18 mouse cellular contexts compared by ENCODE assay signal in genomic region chr14:60427896-60428295, GRCm38 (mm10). TPM values are rescaled to one million over a fixed set of nuclear protein-coding genes. Genes with fewer than 3 reads are reported as not detected.
DNase-seq lines count a peak whose midpoint lies in the region; ATAC-seq lines count a peak whose summit lies in the region.
"Had no signal": no experiment of that assay in that cellular context is flagged by ENCODE, and none has a peak within 500 bp of the region (broad histone marks: within the 10 kb centered on the region; RNA-seq: fewer than 3 reads in every experiment).

No protein-coding gene starts in this region.

- peak; percentile 45; the same call in 1 of the 2 replicates for ATAC-seq in heart, embryonic 16.5 days (replicated peaks; ENCODE audit: extremely low read depth, insufficient read depth, low FRiP score)
- peak; percentile 39; the same call in 1 of the 2 replicates for ATAC-seq in midbrain, embryonic 16.5 days
- no peak for ATAC-seq in midbrain, embryonic 13.5 days
- ATAC-seq in hindbrain, embryonic 14.5 days (ENCODE audit: low FRiP score) = peak; percentile 14; the same call in 1 of the 2 replicates

- H3K27ac ChIP-seq in heart, embryonic 16.5 days (ENCODE audit: low read length) = peak overlapping the region; percentile 7; the same call in 1 of the 2 replicates
- H3K27ac ChIP-seq in midbrain, embryonic 16.5 days (ENCODE audit: low read length) = no peak overlapping the region
- no peak overlapping the region for H3K27ac ChIP-seq in midbrain, embryonic 13.5 days
- H3K27ac ChIP-seq in hindbrain, embryonic 14.5 days = no peak overlapping the region
- H3K27ac ChIP-seq: layer of hippocampus, adult 2 months; limb, embryonic 13.5 days; liver, embryonic 15.5 days; neural tube, embryonic 12.5 days; stomach, embryonic 15.5 days had no signal

- H3K4me2 ChIP-seq in heart, embryonic 16.5 days (ENCODE audit: low read depth, low read length) = peak overlapping the region; percentile 24
- 0 out of 2 replicates have a peak overlapping the region, but pooled peaks have one; percentile 12 for H3K4me2 ChIP-seq in midbrain, embryonic 16.5 days (ENCODE audit: low read length)
- no peak overlapping the region for H3K4me2 ChIP-seq in midbrain, embryonic 13.5 days (replicated peaks)
- no peak overlapping the region for H3K4me2 ChIP-seq in hindbrain, embryonic 14.5 days (replicated peaks)
- H3K4me2 ChIP-seq: limb, embryonic 13.5 days; liver, embryonic 15.5 days; midbrain, embryonic 11.5 days; neural tube, embryonic 12.5 days; stomach, embryonic 15.5 days had no signal

- no peak overlapping the region for H3K4me3 ChIP-seq in heart, embryonic 16.5 days (ENCODE audit: low read length)
- no peak overlapping the region for H3K4me3 ChIP-seq in midbrain, embryonic 16.5 days (ENCODE audit: low read depth, low read length)
- no peak overlapping the region for H3K4me3 ChIP-seq in midbrain, embryonic 13.5 days (replicated peaks)
- H3K4me3 ChIP-seq in hindbrain, embryonic 14.5 days (replicated peaks; ENCODE audit: low read length) = no peak overlapping the region
- H3K4me3 ChIP-seq: erythroblast, embryonic 14.5 days; layer of hippocampus, adult 2 months; limb, embryonic 13.5 days; liver, embryonic 15.5 days; neural tube, embryonic 12.5 days; stomach, embryonic 15.5 days had no signal

- peaks cover 8% of the 10 kb centered on the region for H3K4me1 ChIP-seq in heart, embryonic 16.5 days (ENCODE audit: control insufficient read depth, insufficient read depth, low read length)
- H3K4me1 ChIP-seq in midbrain, embryonic 16.5 days (ENCODE audit: control insufficient read depth, insufficient read depth, low read length) = peaks cover 17% of the 10 kb centered on the region
- peaks cover 30% of the 10 kb centered on the region for H3K4me1 ChIP-seq in midbrain, embryonic 13.5 days (replicated peaks)
- H3K4me1 ChIP-seq in hindbrain, embryonic 14.5 days (replicated peaks; ENCODE audit: control insufficient read depth, insufficient read depth, low read length) = no peaks in the 10 kb centered on the region; the same call in none of the 2 replicates
- H3K4me1 ChIP-seq: liver, embryonic 15.5 days; stomach, embryonic 15.5 days had no signal

- WGBS in heart, embryonic 16.5 days = 4% methylated on average over 3 of the region's 3 CpGs
- 38% methylated on average over 3 of the region's 3 CpGs for WGBS in midbrain, embryonic 16.5 days
- 59% methylated on average over 3 of the region's 3 CpGs for WGBS in midbrain, embryonic 13.5 days
- WGBS in hindbrain, embryonic 14.5 days = 55% methylated on average over 3 of the region's 3 CpGs

- H3K27me3 ChIP-seq in heart, embryonic 16.5 days (ENCODE audit: control insufficient read depth, insufficient read depth, low read length) = no peaks in the 10 kb centered on the region
- no peaks in the 10 kb centered on the region for H3K27me3 ChIP-seq in midbrain, embryonic 16.5 days (ENCODE audit: control insufficient read depth, insufficient read depth, low read depth, low read length)
- H3K27me3 ChIP-seq in midbrain, embryonic 13.5 days = 0 out of 2 replicates have a peak, but pooled peaks cover 6% of the 10 kb centered on the region
- H3K27me3 ChIP-seq in hindbrain, embryonic 14.5 days (ENCODE audit: control insufficient read depth, insufficient read depth, low read length) = no peaks in the 10 kb centered on the region
- H3K27me3 ChIP-seq: limb, embryonic 13.5 days; liver, embryonic 15.5 days; neural tube, embryonic 12.5 days; stomach, embryonic 15.5 days had no signal

- DNase-seq in heart, adult 18-20 months = no peak
- DNase-seq in hindbrain, embryonic 14.5 days (ENCODE audit: low spot score) = no peak
- DNase-seq in cerebellum, adult 18-20 months = no peak
- no peak for DNase-seq in cerebellum, postnatal 25 days
- DNase-seq: adrenal gland, postnatal 14 days; cerebellum, adult 9-11 months; lung, postnatal 14 days; spleen, adult 18-20 months had no signal

- no peak overlapping the region for H3K9ac ChIP-seq in heart, embryonic 16.5 days (ENCODE audit: low read length)
- no peak overlapping the region for H3K9ac ChIP-seq in midbrain, embryonic 16.5 days (ENCODE audit: low read depth, low read length)
- no peak overlapping the region for H3K9ac ChIP-seq in midbrain, embryonic 13.5 days (replicated peaks)
- H3K9ac ChIP-seq in hindbrain, embryonic 14.5 days = no peak overlapping the region
- H3K9ac ChIP-seq: limb, embryonic 13.5 days; liver, embryonic 15.5 days; neural tube, embryonic 12.5 days; stomach, embryonic 15.5 days had no signal

- H3K9me3 ChIP-seq in heart, embryonic 16.5 days (replicated peaks; ENCODE audit: control insufficient read depth, low read length) = no peaks in the 10 kb centered on the region
- H3K9me3 ChIP-seq in midbrain, embryonic 16.5 days (replicated peaks; ENCODE audit: control insufficient read depth, low read length, poor library complexity, severe bottlenecking) = no peaks in the 10 kb centered on the region
- no peaks in the 10 kb centered on the region for H3K9me3 ChIP-seq in midbrain, embryonic 13.5 days
- no peaks in the 10 kb centered on the region for H3K9me3 ChIP-seq in hindbrain, embryonic 14.5 days (ENCODE audit: control insufficient read depth, low read length)
- H3K9me3 ChIP-seq: liver, embryonic 15.5 days; neural tube, embryonic 12.5 days; stomach, embryonic 15.5 days had no signal

- no peaks in the 10 kb centered on the region for H3K36me3 ChIP-seq in heart, embryonic 16.5 days (ENCODE audit: control insufficient read depth, insufficient read depth)
- H3K36me3 ChIP-seq in midbrain, embryonic 16.5 days (ENCODE audit: control insufficient read depth, insufficient read depth, low read length) = no peaks in the 10 kb centered on the region
- H3K36me3 ChIP-seq in midbrain, embryonic 13.5 days = no peaks in the 10 kb centered on the region
- no peaks in the 10 kb centered on the region for H3K36me3 ChIP-seq in hindbrain, embryonic 14.5 days (replicated peaks; ENCODE audit: control insufficient read depth, insufficient read depth)
- H3K36me3 ChIP-seq: limb, embryonic 13.5 days; liver, embryonic 15.5 days; neural tube, embryonic 12.5 days; stomach, embryonic 15.5 days had no signal

RNA-seq across cellular contexts. Expression of gene Amer2, which starts 54.8 kb away (rescaled TPM):
- polyA plus RNA-seq in heart, embryonic 16.5 days (2015; fragmentation: Nextera tagmentation; extraction: Ambion mirVana) = 0.21 and 0.41 TPM in 2 replicates
- not detected for total RNA-seq in heart, adult 18-20 months (2021)
- 20.8 and 24.1 TPM in 2 replicates for polyA plus RNA-seq in midbrain, embryonic 16.5 days (2015; fragmentation: Nextera tagmentation; extraction: Ambion mirVana)
- polyA plus RNA-seq in midbrain, embryonic 13.5 days (2015; fragmentation: Nextera tagmentation; extraction: Ambion mirVana) = 27.2 and 30.8 TPM in 2 replicates
- polyA plus RNA-seq in hindbrain, embryonic 14.5 days (2014; fragmentation: Nextera tagmentation; extraction: Ambion mirVana) = 18.7 and 19.7 TPM in 2 replicates
- polyA plus RNA-seq: erythroblast, embryonic 14.5 days had no signal

Comparison
In these comparisons a context has a peak if more than half of its experiments do, and no peak if none do; other contexts are left out.
1. H3K4me2 ChIP-seq: peak in heart, embryonic 16.5 days (single experiment) and midbrain, embryonic 16.5 days (single experiment); none in midbrain, embryonic 13.5 days (single experiment) and hindbrain, embryonic 14.5 days (single experiment).
2. RNA of gene Amer2, which starts 54.8 kb away (polyA plus RNA-seq): 27.2 to 30.8 TPM in midbrain, embryonic 13.5 days, 20.8 to 24.1 TPM in midbrain, embryonic 16.5 days and 18.7 to 19.7 TPM in hindbrain, embryonic 14.5 days; 0.21 to 0.41 TPM in heart, embryonic 16.5 days; every median in the first group is over 10 times any median in the second.